Mouse (Mus musculus): ENCODE data around the gene 2810408A11Rik. TPM values are rescaled to one million over a fixed set of nuclear protein-coding genes. Genes with fewer than 3 reads are reported as not detected.

The 2810408A11Rik gene
- polyA plus RNA-seq, 1 experiment: 13.1 TPM

DNA sequence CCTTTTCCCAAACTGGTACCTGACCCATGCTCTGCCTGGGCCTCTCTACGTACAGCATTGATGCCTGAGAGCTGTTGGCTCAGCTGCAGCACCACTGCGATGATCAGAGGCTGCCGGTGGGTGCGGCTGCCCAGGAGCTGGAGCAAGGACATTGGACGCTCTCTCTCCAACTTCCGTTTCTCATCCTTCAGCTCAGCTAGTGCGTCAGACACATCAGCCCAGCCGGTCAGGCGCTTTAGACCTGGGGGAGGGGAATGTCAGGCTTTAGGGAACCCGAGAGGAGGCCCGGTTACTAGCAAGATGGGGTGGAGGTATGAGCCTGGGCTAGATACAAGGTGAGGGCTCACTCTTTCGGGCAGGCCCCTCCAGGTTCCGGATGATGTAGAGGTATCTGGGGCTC is 44.4 kb upstream of the 2810408A11Rik start:
- Histone ChIP-seq H3K9ac (ENCODE audit: low read depth, poor library complexity, severe bottlenecking) (no peak overlapping the region), H3K9me3 (replicated peaks; ENCODE audit: control insufficient read depth, insufficient read depth, low read length, poor library complexity, severe bottlenecking) (no peaks in the 10 kb centered on the region), H3K27ac (ENCODE audit: insufficient read depth, low read length) (no peak overlapping the region), H3K27me3 (ENCODE audit: control insufficient read depth, insufficient read depth, low read length, poor library complexity, severe bottlenecking) (no peaks in the 10 kb centered on the region), H3K4me3 (ENCODE audit: low read depth, low read length) (no peak overlapping the region), H3K4me1 (ENCODE audit: control insufficient read depth, insufficient read depth, low read length) (peaks cover 3% of the 10 kb centered on the region), H3K36me3 (ENCODE audit: control insufficient read depth, insufficient read depth, low read length, poor library complexity, severe bottlenecking) (no peaks in the 10 kb centered on the region; the same call in 1 of the 2 replicates)
- TF ChIP-seq EP300 (IDR thresholded peaks at IDR 0.05; ENCODE audit: insufficient read depth, low read depth, low read length) (no peak), CTCF (IDR thresholded peaks at IDR 0.05; ENCODE audit: low read depth, low read length) (no peak), POLR2A (IDR thresholded peaks at IDR 0.05; ENCODE audit: insufficient read depth, low read length) (no peak)

DNA sequence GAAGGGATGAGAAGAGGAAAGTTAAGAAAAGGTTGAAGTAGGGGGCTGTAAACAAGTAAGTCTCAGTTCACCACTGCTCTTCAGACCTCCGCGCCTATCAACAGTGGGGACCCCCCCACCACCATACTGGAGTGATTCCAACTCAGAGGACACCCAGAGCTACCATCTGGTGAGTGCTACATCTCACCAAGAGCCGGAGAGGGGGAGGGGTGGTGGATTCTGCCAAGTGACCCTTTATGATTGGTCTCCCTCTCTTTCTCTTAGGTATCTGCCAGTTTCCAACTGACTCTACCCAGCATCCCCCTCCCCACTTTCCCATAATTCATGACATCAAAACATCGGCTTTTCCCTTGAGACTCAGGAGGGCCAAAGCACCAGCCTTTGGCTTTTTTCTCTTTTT is 40.2 kb upstream of the 2810408A11Rik start:
- Histone ChIP-seq H3K4me3 (ENCODE audit: low read depth, low read length) (no peak overlapping the region), H3K27me3 (ENCODE audit: control insufficient read depth, insufficient read depth, low read length, poor library complexity, severe bottlenecking) (no peaks in the 10 kb centered on the region), H3K9ac (ENCODE audit: low read depth, poor library complexity, severe bottlenecking) (no peak overlapping the region), H3K36me3 (ENCODE audit: control insufficient read depth, insufficient read depth, low read length, poor library complexity, severe bottlenecking) (no peaks in the 10 kb centered on the region; the same call in 1 of the 2 replicates), H3K9me3 (replicated peaks; ENCODE audit: control insufficient read depth, insufficient read depth, low read length, poor library complexity, severe bottlenecking) (no peaks in the 10 kb centered on the region), H3K4me1 (ENCODE audit: control insufficient read depth, insufficient read depth, low read length) (peaks cover 11% of the 10 kb centered on the region), H3K27ac (ENCODE audit: insufficient read depth, low read length) (no peak overlapping the region)
- TF ChIP-seq POLR2A (IDR thresholded peaks at IDR 0.05; ENCODE audit: insufficient read depth, low read length) (no peak), EP300 (IDR thresholded peaks at IDR 0.05; ENCODE audit: insufficient read depth, low read depth, low read length) (no peak), CTCF (IDR thresholded peaks at IDR 0.05; ENCODE audit: low read depth, low read length) (no peak)

DNA sequence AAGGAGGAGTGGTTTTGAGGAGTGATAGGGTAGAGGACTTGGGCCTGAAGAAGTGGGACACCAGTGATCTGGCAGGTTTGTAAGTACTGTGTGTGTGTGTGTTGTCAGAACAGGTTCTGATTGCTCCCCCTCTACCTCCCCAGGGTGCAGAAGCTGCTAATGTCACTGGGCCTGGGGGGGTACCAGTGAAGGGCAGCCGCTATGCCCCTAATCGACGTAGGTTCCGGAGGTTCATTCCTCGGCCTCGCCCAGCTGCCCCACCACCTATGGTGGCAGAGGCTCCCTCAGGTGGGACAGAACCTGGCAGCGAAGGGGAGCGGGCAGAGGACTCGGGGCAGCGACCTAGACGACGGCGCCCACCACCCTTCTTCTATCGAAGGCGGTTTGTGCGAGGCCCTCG is 38.9 kb upstream of the 2810408A11Rik start:
- no peak for TF ChIP-seq POLR2A (IDR thresholded peaks at IDR 0.05; ENCODE audit: insufficient read depth, low read length)
- TF ChIP-seq EP300 (IDR thresholded peaks at IDR 0.05; ENCODE audit: insufficient read depth, low read depth, low read length): no peak
- TF ChIP-seq CTCF (IDR thresholded peaks at IDR 0.05; ENCODE audit: low read depth, low read length): no peak
- Histone ChIP-seq H3K27ac (ENCODE audit: insufficient read depth, low read length) (no peak overlapping the region), H3K4me1 (ENCODE audit: control insufficient read depth, insufficient read depth, low read length) (peaks cover 11% of the 10 kb centered on the region), H3K9me3 (replicated peaks; ENCODE audit: control insufficient read depth, insufficient read depth, low read length, poor library complexity, severe bottlenecking) (no peaks in the 10 kb centered on the region), H3K27me3 (ENCODE audit: control insufficient read depth, insufficient read depth, low read length, poor library complexity, severe bottlenecking) (no peaks in the 10 kb centered on the region), H3K9ac (ENCODE audit: low read depth, poor library complexity, severe bottlenecking) (no peak overlapping the region), H3K36me3 (ENCODE audit: control insufficient read depth, insufficient read depth, low read length, poor library complexity, severe bottlenecking) (no peaks in the 10 kb centered on the region; the same call in 1 of the 2 replicates), H3K4me3 (ENCODE audit: low read depth, low read length) (no peak overlapping the region)

DNA sequence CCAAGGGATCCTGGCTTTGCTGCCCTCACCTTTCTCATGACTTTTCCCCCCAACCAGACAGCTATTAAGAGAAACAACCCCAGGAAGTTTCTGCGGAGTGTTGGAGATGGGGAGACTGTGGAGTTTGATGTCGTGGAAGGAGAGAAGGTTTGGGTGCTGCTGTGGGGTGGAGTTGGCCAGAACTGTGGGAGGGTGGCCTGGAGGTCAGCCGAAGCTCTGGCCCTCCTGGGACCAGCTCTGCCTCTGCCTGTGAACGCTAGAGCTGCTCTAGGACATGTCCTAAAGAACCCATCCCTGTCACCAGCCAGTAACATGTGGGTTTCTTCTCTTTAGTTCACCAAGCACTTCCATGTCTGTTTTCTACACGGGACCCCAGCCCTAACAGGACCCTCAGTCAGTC is 38.4 kb upstream of the 2810408A11Rik start:
- H3K4me1 ChIP-seq (ENCODE audit: control insufficient read depth, insufficient read depth, low read length): peaks cover 11% of the 10 kb centered on the region
- H3K36me3 ChIP-seq (ENCODE audit: control insufficient read depth, insufficient read depth, low read length, poor library complexity, severe bottlenecking): no peaks in the 10 kb centered on the region; the same call in 1 of the 2 replicates
- no peak overlapping the region for H3K4me3 ChIP-seq (ENCODE audit: low read depth, low read length)
- H3K9ac ChIP-seq (ENCODE audit: low read depth, poor library complexity, severe bottlenecking): no peak overlapping the region
- no peak overlapping the region for H3K27ac ChIP-seq (ENCODE audit: insufficient read depth, low read length)
- H3K9me3 ChIP-seq (replicated peaks; ENCODE audit: control insufficient read depth, insufficient read depth, low read length, poor library complexity, severe bottlenecking): no peaks in the 10 kb centered on the region
- H3K27me3 ChIP-seq (ENCODE audit: control insufficient read depth, insufficient read depth, low read length, poor library complexity, severe bottlenecking): no peaks in the 10 kb centered on the region
- no peak for TF ChIP-seq CTCF (IDR thresholded peaks at IDR 0.05; ENCODE audit: low read depth, low read length)

DNA sequence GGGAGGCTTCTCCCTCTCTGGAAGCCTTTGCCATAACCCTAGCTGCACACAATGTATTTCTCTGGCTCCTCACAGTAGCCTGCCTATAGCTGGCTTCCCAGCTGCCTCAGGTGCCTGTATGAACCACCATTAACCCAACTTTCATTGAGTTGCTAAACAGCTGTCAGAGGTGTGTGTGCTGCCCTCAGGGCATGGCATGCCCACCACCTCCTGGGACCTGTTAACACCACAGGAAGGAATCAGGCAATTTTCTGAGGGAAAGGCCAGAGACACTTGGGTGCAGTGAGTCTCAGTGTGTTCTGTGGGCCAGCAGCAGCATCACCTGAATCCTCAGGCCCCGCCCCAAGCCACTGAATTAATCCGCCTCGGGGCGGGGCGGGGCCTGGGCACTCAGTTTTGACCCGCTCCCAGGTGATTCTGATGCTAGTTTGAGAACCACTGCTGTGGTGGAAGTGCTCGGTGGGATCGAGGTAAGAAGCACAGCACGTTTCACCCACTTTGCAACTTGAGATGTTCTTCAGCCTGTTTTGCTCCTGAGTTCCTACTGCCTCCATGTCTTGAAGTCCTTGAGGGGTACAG is 37.7 kb upstream of the 2810408A11Rik start:
- no peak for TF ChIP-seq POLR2A (IDR thresholded peaks at IDR 0.05; ENCODE audit: insufficient read depth, low read length)
- TF ChIP-seq CTCF (IDR thresholded peaks at IDR 0.05; ENCODE audit: low read depth, low read length): no peak
- no peak for TF ChIP-seq EP300 (IDR thresholded peaks at IDR 0.05; ENCODE audit: insufficient read depth, low read depth, low read length)
- Histone ChIP-seq H3K9me3 (replicated peaks; ENCODE audit: control insufficient read depth, insufficient read depth, low read length, poor library complexity, severe bottlenecking) (no peaks in the 10 kb centered on the region), H3K9ac (ENCODE audit: low read depth, poor library complexity, severe bottlenecking) (no peak overlapping the region), H3K4me1 (ENCODE audit: control insufficient read depth, insufficient read depth, low read length) (peaks cover 11% of the 10 kb centered on the region), H3K27me3 (ENCODE audit: control insufficient read depth, insufficient read depth, low read length, poor library complexity, severe bottlenecking) (no peaks in the 10 kb centered on the region), H3K27ac (ENCODE audit: insufficient read depth, low read length) (no peak overlapping the region), H3K4me3 (ENCODE audit: low read depth, low read length) (no peak overlapping the region), H3K36me3 (ENCODE audit: control insufficient read depth, insufficient read depth, low read length, poor library complexity, severe bottlenecking) (no peaks in the 10 kb centered on the region; the same call in 1 of the 2 replicates)

DNA sequence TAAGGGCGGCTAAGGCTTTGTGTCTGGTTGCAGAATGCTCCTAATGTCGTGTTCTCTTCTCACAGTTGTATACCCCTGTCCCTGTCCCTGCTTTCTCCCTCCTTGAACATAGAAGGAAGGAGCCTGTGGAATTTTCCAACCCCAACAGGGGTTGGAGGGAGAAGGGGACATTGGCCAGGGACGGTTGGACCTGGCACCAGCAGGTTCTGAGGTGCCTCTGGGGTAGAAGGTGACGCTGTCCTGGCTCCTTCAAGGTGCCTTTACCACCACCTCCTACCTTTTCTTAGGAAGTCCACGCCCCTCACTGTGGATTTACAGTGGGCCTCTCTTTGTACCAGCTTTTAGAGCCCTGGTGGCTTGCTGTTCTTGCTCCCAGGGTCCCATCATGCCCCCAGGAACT is 37.0 kb upstream of the 2810408A11Rik start:
- Histone ChIP-seq H3K9me3 (replicated peaks; ENCODE audit: control insufficient read depth, insufficient read depth, low read length, poor library complexity, severe bottlenecking) (no peaks in the 10 kb centered on the region), H3K27me3 (ENCODE audit: control insufficient read depth, insufficient read depth, low read length, poor library complexity, severe bottlenecking) (no peaks in the 10 kb centered on the region), H3K4me1 (ENCODE audit: control insufficient read depth, insufficient read depth, low read length) (peaks cover 11% of the 10 kb centered on the region), H3K36me3 (ENCODE audit: control insufficient read depth, insufficient read depth, low read length, poor library complexity, severe bottlenecking) (no peaks in the 10 kb centered on the region; the same call in 1 of the 2 replicates), H3K27ac (ENCODE audit: insufficient read depth, low read length) (no peak overlapping the region), H3K4me3 (ENCODE audit: low read depth, low read length) (no peak overlapping the region), H3K9ac (ENCODE audit: low read depth, poor library complexity, severe bottlenecking) (no peak overlapping the region)
- no peak for TF ChIP-seq EP300 (IDR thresholded peaks at IDR 0.05; ENCODE audit: insufficient read depth, low read depth, low read length)
